20 mouse cellular contexts compared by ENCODE assay signal in genomic region chr11:6294632-6295031, GRCm38 (mm10). TPM values are rescaled to one million over a fixed set of nuclear protein-coding genes. Genes with fewer than 3 reads are reported as not detected.
DNase-seq lines count a peak whose midpoint lies in the region; ATAC-seq lines count a peak whose summit lies in the region.
"Had no signal": no experiment of that assay in that cellular context is flagged by ENCODE, and none has a peak within 500 bp of the region (broad histone marks: within the 10 kb centered on the region; RNA-seq: fewer than 3 reads in every experiment).

No protein-coding gene starts in this region.

- H3K9me3 ChIP-seq in intestine, embryonic 16.5 days (ENCODE audit: control insufficient read depth, low read length), result no peaks in the 10 kb centered on the region
- H3K9me3 ChIP-seq in intestine, embryonic 15.5 days, result no peaks in the 10 kb centered on the region
- H3K9me3 ChIP-seq in embryonic facial prominence, embryonic 10.5 days, result no peaks in the 10 kb centered on the region
- H3K9me3 ChIP-seq: midbrain, embryonic 13.5 days had no signal

- DNase-seq in large intestine, adult 2 months (ENCODE audit: low read depth, low spot score), result peak; percentile 48
- DNase-seq in embryonic facial prominence, embryonic 10.5 days (ENCODE audit: low spot score), result no peak
- no peak for DNase-seq in layer of hippocampus, adult 9-10 months (ENCODE audit: low spot score)
- no peak for DNase-seq in urinary bladder, adult 2 months (ENCODE audit: low spot score)
- DNase-seq: adrenal gland, postnatal 10 days; cerebellum, adult 9-11 months; embryo, embryonic 11 days; forebrain, postnatal 0 days; heart, adult 11 months; heart, postnatal 4 days; layer of hippocampus, adult 9-11 months; lung, postnatal 14 days; right cerebral cortex, adult 18-20 months; thymus, adult 18-20 months had no signal

- no peaks in the 10 kb centered on the region for H3K27me3 ChIP-seq in intestine, embryonic 16.5 days (replicated peaks; ENCODE audit: control insufficient read depth, insufficient read depth, low read length)
- no peaks in the 10 kb centered on the region for H3K27me3 ChIP-seq in intestine, embryonic 15.5 days (replicated peaks)
- peaks cover 10% of the 10 kb centered on the region; the same call in 1 of the 2 replicates for H3K27me3 ChIP-seq in embryonic facial prominence, embryonic 10.5 days (replicated peaks; ENCODE audit: low read depth, poor library complexity, severe bottlenecking)
- H3K27me3 ChIP-seq: midbrain, embryonic 13.5 days had no signal

- 85% methylated on average over 4 of the region's 4 CpGs for WGBS in intestine, embryonic 16.5 days
- 87% methylated on average over 4 of the region's 4 CpGs for WGBS in intestine, embryonic 15.5 days
- 76% methylated on average over 4 of the region's 4 CpGs for WGBS in large intestine, adult 2 months
- WGBS in embryonic facial prominence, embryonic 10.5 days, result 92% methylated on average over 4 of the region's 4 CpGs

- H3K4me1 ChIP-seq in intestine, embryonic 16.5 days (ENCODE audit: control insufficient read depth, insufficient read depth, low read length), result peaks cover 2% of the 10 kb centered on the region; the same call in 1 of the 2 replicates
- H3K4me1 ChIP-seq in intestine, embryonic 15.5 days (replicated peaks), result no peaks in the 10 kb centered on the region
- H3K4me1 ChIP-seq in embryonic facial prominence, embryonic 10.5 days, result peaks cover 14% of the 10 kb centered on the region

- H3K36me3 ChIP-seq in intestine, embryonic 16.5 days (ENCODE audit: control insufficient read depth, insufficient read depth, low read length), result peaks cover 5% of the 10 kb centered on the region; the same call in 1 of the 2 replicates
- peaks cover 9% of the 10 kb centered on the region; the same call in 1 of the 2 replicates for H3K36me3 ChIP-seq in intestine, embryonic 15.5 days
- peaks cover 31% of the 10 kb centered on the region for H3K36me3 ChIP-seq in embryonic facial prominence, embryonic 10.5 days (replicated peaks)

- ATAC-seq in intestine, embryonic 16.5 days, result peak; percentile 18; the same call in 1 of the 2 replicates
- ATAC-seq in intestine, embryonic 15.5 days, result no peak; the same call in 1 of the 2 replicates
- 0 out of 2 replicates have a peak, but pooled peaks have one; percentile 19 for ATAC-seq in megakaryocyte-erythroid progenitor cell, adult 5-6 weeks (replicated peaks; ENCODE audit: low FRiP score, low TSS enrichment, poor library complexity, severe bottlenecking)
- ATAC-seq: CD4-positive, CD25-positive, alpha-beta regulatory T cell, adult 4 months; forebrain, postnatal 0 days; midbrain, embryonic 13.5 days had no signal

- no peak overlapping the region for H3K27ac ChIP-seq in intestine, embryonic 16.5 days (ENCODE audit: low read length)
- H3K27ac ChIP-seq in intestine, embryonic 15.5 days, result no peak overlapping the region
- no peak overlapping the region for H3K27ac ChIP-seq in embryonic facial prominence, embryonic 10.5 days (replicated peaks)
- H3K27ac ChIP-seq: midbrain, embryonic 13.5 days had no signal

- H3K9ac ChIP-seq in intestine, embryonic 16.5 days (ENCODE audit: low read depth, low read length), result no peak overlapping the region
- no peak overlapping the region for H3K9ac ChIP-seq in intestine, embryonic 15.5 days
- H3K9ac ChIP-seq: forebrain, postnatal 0 days; midbrain, embryonic 13.5 days had no signal

- H3K4me2 ChIP-seq in intestine, embryonic 16.5 days (ENCODE audit: low read depth, low read length), result no peak overlapping the region
- no peak overlapping the region for H3K4me2 ChIP-seq in intestine, embryonic 15.5 days (replicated peaks)
- H3K4me2 ChIP-seq: midbrain, embryonic 13.5 days had no signal

- H3K4me3 ChIP-seq in intestine, embryonic 16.5 days (ENCODE audit: low read length), result no peak overlapping the region
- no peak overlapping the region for H3K4me3 ChIP-seq in intestine, embryonic 15.5 days (replicated peaks)
- H3K4me3 ChIP-seq in embryonic facial prominence, embryonic 10.5 days, result no peak overlapping the region
- H3K4me3 ChIP-seq: midbrain, embryonic 13.5 days; myocyte had no signal

RNA-seq across cellular contexts. Expression of gene Ogdh, which starts 3.2 kb away (rescaled TPM):
- polyA plus RNA-seq in intestine, embryonic 16.5 days (2015; fragmentation: Nextera tagmentation; extraction: Ambion mirVana), result 171 and 189 TPM in 2 replicates
- polyA plus RNA-seq in intestine, embryonic 15.5 days (2015; fragmentation: Nextera tagmentation; extraction: Ambion mirVana), result 134 and 144 TPM in 2 replicates
- 221 and 357 TPM in 2 replicates for polyA plus RNA-seq in large intestine, adult 2 months (2012; rRNA removed)
- total RNA-seq in megakaryocyte-erythroid progenitor cell, adult 5-6 weeks (2014; fragmentation: Nextera tagmentation), result 125 and 127 TPM in 2 replicates
- 70.9 and 91.2 TPM in 2 replicates for total RNA-seq in megakaryocyte-erythroid progenitor cell, adult 5-6 weeks (2017)
- polyA plus RNA-seq in embryonic facial prominence, embryonic 10.5 days (2016; fragmentation: Nextera tagmentation; extraction: Ambion mirVana), result 108 and 114 TPM in 2 replicates
- 94.0 and 133 TPM in 2 replicates for polyA plus RNA-seq in urinary bladder, adult 2 months (2012; rRNA removed)

RNA-seq across cellular contexts. Expression of gene Tmed4, which starts 20.0 kb away (rescaled TPM):
- polyA plus RNA-seq in intestine, embryonic 16.5 days (2015; fragmentation: Nextera tagmentation; extraction: Ambion mirVana), result 165 and 177 TPM in 2 replicates
- polyA plus RNA-seq in intestine, embryonic 15.5 days (2015; fragmentation: Nextera tagmentation; extraction: Ambion mirVana), result 129 and 137 TPM in 2 replicates
- 144 and 160 TPM in 2 replicates for polyA plus RNA-seq in large intestine, adult 2 months (2012; rRNA removed)
- total RNA-seq in megakaryocyte-erythroid progenitor cell, adult 5-6 weeks (2014; fragmentation: Nextera tagmentation), result 18.9 and 35.5 TPM in 2 replicates
- total RNA-seq in megakaryocyte-erythroid progenitor cell, adult 5-6 weeks (2017), result 18.8 and 25.3 TPM in 2 replicates
- 118 and 123 TPM in 2 replicates for polyA plus RNA-seq in embryonic facial prominence, embryonic 10.5 days (2016; fragmentation: Nextera tagmentation; extraction: Ambion mirVana)
- polyA plus RNA-seq in urinary bladder, adult 2 months (2012; rRNA removed), result 83.0 and 98.1 TPM in 2 replicates

RNA-seq across cellular contexts. Expression of gene Ddx56, which starts 27.1 kb away (rescaled TPM):
- 100 and 110 TPM in 2 replicates for polyA plus RNA-seq in intestine, embryonic 16.5 days (2015; fragmentation: Nextera tagmentation; extraction: Ambion mirVana)
- polyA plus RNA-seq in intestine, embryonic 15.5 days (2015; fragmentation: Nextera tagmentation; extraction: Ambion mirVana), result 100 and 106 TPM in 2 replicates
- polyA plus RNA-seq in large intestine, adult 2 months (2012; rRNA removed), result 31.4 and 34.7 TPM in 2 replicates
- total RNA-seq in megakaryocyte-erythroid progenitor cell, adult 5-6 weeks (2014; fragmentation: Nextera tagmentation), result 59.5 and 69.2 TPM in 2 replicates
- 53.9 and 63.2 TPM in 2 replicates for total RNA-seq in megakaryocyte-erythroid progenitor cell, adult 5-6 weeks (2017)
- polyA plus RNA-seq in embryonic facial prominence, embryonic 10.5 days (2016; fragmentation: Nextera tagmentation; extraction: Ambion mirVana), result 128 and 143 TPM in 2 replicates
- 34.1 and 38.8 TPM in 2 replicates for polyA plus RNA-seq in urinary bladder, adult 2 months (2012; rRNA removed)
